Mouse (Mus musculus): ENCODE data around the gene Ube2r2. TPM values are rescaled to one million over a fixed set of nuclear protein-coding genes. Genes with fewer than 3 reads are reported as not detected.

Ube2r2 gene
- total and polyA plus RNA-seq, 2 experiments from 2014 or later: 49.9 to 50.4 TPM

DNA sequence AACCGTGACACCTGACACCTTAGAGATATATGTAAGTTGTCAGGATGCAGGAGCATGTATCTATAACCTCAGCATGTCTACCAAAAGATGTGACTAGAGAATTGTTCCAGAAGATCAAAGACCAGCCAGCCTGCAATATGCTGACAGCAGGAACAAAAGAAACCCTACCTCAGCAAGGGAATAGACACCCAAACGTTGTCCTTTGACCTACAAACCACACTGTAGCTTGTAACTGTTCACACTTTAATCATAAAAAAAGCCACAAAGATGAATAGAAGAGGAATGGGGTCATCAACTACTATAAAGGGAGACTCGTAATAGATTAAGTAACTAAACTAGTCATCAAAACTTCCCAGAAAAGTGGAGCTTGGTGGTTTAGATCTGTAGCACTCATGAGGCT is 105.4 kb downstream of the Ube2r2 start:
- Histone ChIP-seq H3K9ac (replicated peaks; ENCODE audit: low read length, poor library complexity, severe bottlenecking) (no peak overlapping the region), H3K27ac (ENCODE audit: low read depth, low read length) (no peak overlapping the region), H3K36me3 (ENCODE audit: insufficient read depth, low read length) (no peaks in the 10 kb centered on the region), H3K4me2 (ENCODE audit: low read depth, low read length, poor library complexity, severe bottlenecking) (no peak overlapping the region), H3K27me3 (ENCODE audit: insufficient read depth, low read length) (no peaks in the 10 kb centered on the region), H3K4me1 (ENCODE audit: insufficient read depth, low read length) (no peaks in the 10 kb centered on the region), H3K9me3 (ENCODE audit: low read length) (no peaks in the 10 kb centered on the region), H3K4me3 (ENCODE audit: low read depth, low read length) (no peak overlapping the region)
- ATAC-seq (ENCODE audit: low FRiP score) (no peak), DNase-seq (ENCODE audit: low spot score) (no peak)
- no peak for TF ChIP-seq CTCF (IDR thresholded peaks at IDR 0.05)
- 80% methylated on average over 3 of the region's 3 CpGs for WGBS

Other genes starting within 250 kb of the Ube2r2 start
- gene Spink4, start 215.7 kb upstream of the Ube2r2 start, total RNA-seq (2014; rRNA removed): not detected in 2 replicates
- gene Spink4, start 215.7 kb upstream of the Ube2r2 start, polyA plus RNA-seq (2015; fragmentation: Nextera tagmentation; extraction: Ambion mirVana): not detected in 2 replicates
- 92.3 and 114 TPM in 2 replicates for gene Bag1, start 187.4 kb upstream of the Ube2r2 start, total RNA-seq (2014; rRNA removed)
- 163 and 170 TPM in 2 replicates for gene Bag1, start 187.4 kb upstream of the Ube2r2 start, polyA plus RNA-seq (2015; fragmentation: Nextera tagmentation; extraction: Ambion mirVana)
- 65.2 and 66.9 TPM in 2 replicates for gene Chmp5, start 187.3 kb upstream of the Ube2r2 start, total RNA-seq (2014; rRNA removed)
- gene Chmp5, start 187.3 kb upstream of the Ube2r2 start, polyA plus RNA-seq (2015; fragmentation: Nextera tagmentation; extraction: Ambion mirVana): 131 and 137 TPM in 2 replicates
- 63.1 and 74.4 TPM in 2 replicates for gene Nfx1, start 164.8 kb upstream of the Ube2r2 start, total RNA-seq (2014; rRNA removed)
- gene Nfx1, start 164.8 kb upstream of the Ube2r2 start, polyA plus RNA-seq (2015; fragmentation: Nextera tagmentation; extraction: Ambion mirVana): 70.6 and 76.3 TPM in 2 replicates
- not detected in 2 replicates for gene Aqp7, start 87.6 kb upstream of the Ube2r2 start, total RNA-seq (2014; rRNA removed)
- not detected in 2 replicates for gene Aqp7, start 87.6 kb upstream of the Ube2r2 start, polyA plus RNA-seq (2015; fragmentation: Nextera tagmentation; extraction: Ambion mirVana)
- 1.1 TPM in 1 of 2 replicates, not detected in the other for gene Aqp3, start 37.6 kb upstream of the Ube2r2 start, total RNA-seq (2014; rRNA removed)
- gene Aqp3, start 37.6 kb upstream of the Ube2r2 start, polyA plus RNA-seq (2015; fragmentation: Nextera tagmentation; extraction: Ambion mirVana): 0.25 and 0.47 TPM in 2 replicates
- gene Nol6, start 11.3 kb upstream of the Ube2r2 start, total RNA-seq (2014; rRNA removed): 67.9 and 70.8 TPM in 2 replicates
- gene Nol6, start 11.3 kb upstream of the Ube2r2 start, polyA plus RNA-seq (2015; fragmentation: Nextera tagmentation; extraction: Ambion mirVana): 39.9 and 40.1 TPM in 2 replicates
- 19.1 and 36.1 TPM in 2 replicates for gene Ubap2, start 139.4 kb downstream of the Ube2r2 start, total RNA-seq (2014; rRNA removed)
- 36.2 and 38.5 TPM in 2 replicates for gene Ubap2, start 139.4 kb downstream of the Ube2r2 start, polyA plus RNA-seq (2015; fragmentation: Nextera tagmentation; extraction: Ambion mirVana)
- gene Dcaf12, start 179.1 kb downstream of the Ube2r2 start, total RNA-seq (2014; rRNA removed): 61.2 and 65.8 TPM in 2 replicates
- gene Dcaf12, start 179.1 kb downstream of the Ube2r2 start, polyA plus RNA-seq (2015; fragmentation: Nextera tagmentation; extraction: Ambion mirVana): 52.6 and 53.2 TPM in 2 replicates
- gene Ubap1, start 213.3 kb downstream of the Ube2r2 start, total RNA-seq (2014; rRNA removed): 35.0 and 42.1 TPM in 2 replicates
- 55.1 and 58.8 TPM in 2 replicates for gene Ubap1, start 213.3 kb downstream of the Ube2r2 start, polyA plus RNA-seq (2015; fragmentation: Nextera tagmentation; extraction: Ambion mirVana)